Mouse (Mus musculus) heart, postnatal 0 days (tissue): ENCODE data around the gene Ddx46. TPM values are rescaled to one million over a fixed set of nuclear protein-coding genes. Genes with fewer than 3 reads are reported as not detected.

Source experiments
- ATAC-seq: fragments of 200-750 bp; cut with Nextera tagmentation; 2 replicates; pipeline ENCODE4 v1.8.0; 2017; ENCODE audit warnings: low read depth, moderate number of reproducible peaks, moderate library complexity; ENCODE audit not compliant: insufficient read depth
- DNase-seq: peaks from one replicate; pipeline ENCODE4 v3.0.0-alpha.2; 2016; ENCODE audit warnings: low spot score
- H3K27ac ChIP-seq: fragments of 300-500 bp; sonication (generic); 2 replicates; pipeline ENCODE4 v1.5.1; 2014; ENCODE audit warnings: low read depth, mild to moderate bottlenecking
- H3K27me3 ChIP-seq: fragments of 300-500 bp; sonication (generic); 2 replicates; pipeline ENCODE4 v1.6.1; 2014; ENCODE audit warnings: low read length, mixed read lengths; ENCODE audit not compliant: control insufficient read depth, insufficient read depth
- H3K36me3 ChIP-seq: fragments of 300-500 bp; sonication (generic); replicated peaks from 2 replicates; pipeline ENCODE4 v1.6.1; 2014; ENCODE audit warnings: low read length, mixed read lengths; ENCODE audit not compliant: control insufficient read depth, insufficient read depth
- H3K4me1 ChIP-seq: fragments of 300-500 bp; sonication (generic); 2 replicates; pipeline ENCODE4 v1.6.1; 2014; ENCODE audit warnings: antibody characterized with exemption; ENCODE audit not compliant: control insufficient read depth, insufficient read depth
- H3K4me2 ChIP-seq: fragments of 300-500 bp; sonication (generic); 2 replicates; pipeline ENCODE4 v1.6.1; 2014; ENCODE audit warnings: low read depth, mild to moderate bottlenecking, low read length, moderate library complexity
- H3K4me3 ChIP-seq: fragments of 300-500 bp; sonication (generic); 2 replicates; pipeline ENCODE4 v1.5.1; 2014; ENCODE audit warnings: low read depth, low read length
- H3K9ac ChIP-seq: fragments of 300-500 bp; sonication (generic); replicated peaks from 2 replicates; pipeline ENCODE4 v1.6.1; 2014; ENCODE audit warnings: low read depth, low read length, mixed read lengths
- H3K9me3 ChIP-seq: fragments of 300-500 bp; sonication (generic); replicated peaks from 2 replicates; pipeline ENCODE4 v1.6.1; 2016; ENCODE audit warnings: low read length; ENCODE audit not compliant: control insufficient read depth
- CTCF ChIP-seq: IDR thresholded peaks from 2 replicates; pipeline ENCODE4 v1.5.1; 2016; ENCODE audit warnings: antibody characterized with exemption, control low read depth, low read depth
- EP300 ChIP-seq: IDR thresholded peaks from 2 replicates; pipeline ENCODE4 v1.6.1; 2016; ENCODE audit warnings: antibody characterized with exemption, low read depth
- WGBS: fragments of 180-500 bp; shearing (Covaris S2); extraction: QIAGEN DNeasy Blood & Tissue Kit; methylation state at CpG from one replicate; pipeline ENCODE4 v1.1.7; 2014; 5-methylcytosine and 5-hydroxymethylcytosine counted together
- polyA plus RNA-seq: library from polyadenylated mRNA; unstranded; fragments of >200 nt; fragmentation: Nextera tagmentation; extraction: Ambion mirVana; gene quantifications from 2 replicates; pipeline ENCODE4 v1.2.1, GENCODE M21; 2015
- total RNA-seq: library from RNA; depleted of rRNA; stranded (reverse); fragments of >200 nt; gene quantifications from 2 replicates; pipeline ENCODE4 v1.2.3, GENCODE M21; 2014; ENCODE audit warnings: low replicate concordance; rRNA removed

Gene Ddx46
- total RNA-seq, result 8.9 and 10.6 TPM in 2 replicates
- polyA plus RNA-seq, result 13.1 and 14.3 TPM in 2 replicates

GRCm38 (mm10) chr13:55634639-55635127 is at the start of gene Ddx46:
Gene Ddx46, plus strand, starts transcription at chr13:55635027.
- no peaks in the 10 kb centered on the region for H3K9me3 ChIP-seq
- H3K9ac ChIP-seq, result peak within 1 kb of the TSS; percentile 84
- DNase-seq (peak; percentile 91), ATAC-seq (peak; percentile 93)
- 5% methylated on average over 30 of the region's 30 CpGs for whole genome bisulfite sequencing
- H3K27ac ChIP-seq, result no peak within 1 kb of the TSS
- H3K4me1 ChIP-seq, result peaks cover 7% of the 10 kb centered on the region
- H3K4me2 ChIP-seq, result peak within 1 kb of the TSS; percentile 96
- H3K4me3 ChIP-seq, result peak within 1 kb of the TSS; percentile 91
- TF ChIP-seq EP300 (peak; percentile 57; the same call in 1 of the 2 replicates), CTCF (peak; percentile 76)
- peaks cover 45% of the 10 kb centered on the region for H3K36me3 ChIP-seq
- no peaks in the 10 kb centered on the region for H3K27me3 ChIP-seq

GRCm38 (mm10) chr13:55591961-55592490 is 42.8 kb upstream of the Ddx46 start:
- peaks cover 6% of the 10 kb centered on the region; the same call in 1 of the 2 replicates for H3K4me1 ChIP-seq
- DNase-seq (no peak), ATAC-seq (no peak)
- no peak overlapping the region for H3K4me2 ChIP-seq
- no peaks in the 10 kb centered on the region for H3K9me3 ChIP-seq
- peaks cover 27% of the 10 kb centered on the region for H3K36me3 ChIP-seq
- H3K27me3 ChIP-seq, result no peaks in the 10 kb centered on the region
- no peak overlapping the region for H3K9ac ChIP-seq
- 79% methylated on average over 4 of the region's 4 CpGs for WGBS
- no peak overlapping the region for H3K27ac ChIP-seq
- no peak overlapping the region for H3K4me3 ChIP-seq
- TF ChIP-seq EP300, result no peak
- no peak for TF ChIP-seq CTCF

GRCm38 (mm10) chr13:55592512-55593253 is 42.1 kb upstream of the Ddx46 start:
- ATAC-seq (peak; percentile 99), DNase-seq (peak; percentile 94)
- peak overlapping the region; percentile 88 for H3K9ac ChIP-seq
- TF ChIP-seq CTCF (peak; percentile 21; the same call in 1 of the 2 replicates), EP300 (no peak)
- no peaks in the 10 kb centered on the region for H3K9me3 ChIP-seq
- no peaks in the 10 kb centered on the region for H3K27me3 ChIP-seq
- peak overlapping the region; percentile 81 for H3K4me2 ChIP-seq
- peak overlapping the region; percentile 61 for H3K27ac ChIP-seq
- H3K4me1 ChIP-seq, result peaks cover 6% of the 10 kb centered on the region; the same call in 1 of the 2 replicates
- WGBS, result 4% methylated on average over 29 of the region's 29 CpGs
- H3K4me3 ChIP-seq, result peak overlapping the region; percentile 87
- H3K36me3 ChIP-seq, result peaks cover 31% of the 10 kb centered on the region

GRCm38 (mm10) chr13:55593254-55593747 is 41.5 kb upstream of the Ddx46 start:
- peak; percentile 65 for ATAC-seq
- no peak for DNase-seq
- TF ChIP-seq EP300 (no peak), CTCF (no peak)
- no peaks in the 10 kb centered on the region for H3K9me3 ChIP-seq
- H3K36me3 ChIP-seq, result peaks cover 31% of the 10 kb centered on the region
- peak overlapping the region; percentile 88 for H3K9ac ChIP-seq
- H3K4me2 ChIP-seq, result peak overlapping the region; percentile 81
- peak overlapping the region; percentile 61 for H3K27ac ChIP-seq
- under 1% methylated on average over 31 of the region's 31 CpGs for WGBS
- H3K4me1 ChIP-seq, result peaks cover 6% of the 10 kb centered on the region; the same call in 1 of the 2 replicates
- H3K27me3 ChIP-seq, result no peaks in the 10 kb centered on the region
- peak overlapping the region; percentile 87 for H3K4me3 ChIP-seq

GRCm38 (mm10) chr13:55595375-55595774 is 39.5 kb upstream of the Ddx46 start:
- TF ChIP-seq CTCF (no peak), EP300 (no peak)
- Histone ChIP-seq H3K9me3 (no peaks in the 10 kb centered on the region), H3K27ac (no peak overlapping the region), H3K36me3 (peaks cover 31% of the 10 kb centered on the region), H3K9ac (no peak overlapping the region), H3K27me3 (no peaks in the 10 kb centered on the region), H3K4me3 (no peak overlapping the region), H3K4me1 (peaks cover 10% of the 10 kb centered on the region; the same call in 1 of the 2 replicates), H3K4me2 (no peak overlapping the region)
- ATAC-seq, result no peak
- WGBS, result 81% methylated on average over 12 of the region's 12 CpGs
- DNase-seq, result no peak
